Mouse (Mus musculus): ENCODE measurements around the gene Abca7.

Gene Abca7

GRCm38 (mm10) chr10:79974668-79975067, 21.6 kb upstream of the Abca7 start:
- DNase-seq (ENCODE audit: low spot score), result no peak

GRCm38 (mm10) chr10:79976071-79976721, 20.1 kb upstream of the Abca7 start:
- DNase-seq (ENCODE audit: low spot score), result no peak

- DNase-seq (ENCODE audit: low spot score), result no peak
Observed at GRCm38 (mm10) chr10:79976722-79977107, 19.6 kb upstream of the Abca7 start.

- DNase-seq (ENCODE audit: low spot score), result no peak
Observed at GRCm38 (mm10) chr10:79977324-79977723, 19.0 kb upstream of the Abca7 start.

DNA sequence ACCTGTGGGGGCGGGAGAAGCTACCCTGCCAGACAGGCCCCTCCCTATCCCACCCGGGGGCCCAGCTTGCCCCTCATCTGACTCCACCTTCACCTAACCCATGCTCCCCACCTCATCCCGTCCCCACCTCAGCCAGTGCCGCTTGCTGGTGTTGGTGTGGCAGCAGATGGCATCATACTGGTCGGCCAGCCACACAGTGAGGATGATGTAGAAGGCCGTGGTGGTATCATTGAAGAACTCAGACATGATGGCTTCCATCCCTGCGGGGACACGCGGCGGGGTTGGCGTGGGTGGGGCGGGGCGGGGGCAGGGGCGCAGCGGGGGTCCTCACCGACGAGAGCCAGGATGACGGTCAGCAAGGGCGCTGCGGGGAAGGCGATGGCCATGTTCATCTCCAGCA, 18.2 kb upstream of the Abca7 start:
- DNase-seq (ENCODE audit: low spot score), result no peak

- DNase-seq (ENCODE audit: low spot score), result no peak
Observed at GRCm38 (mm10) chr10:79979401-79980155, 16.7 kb upstream of the Abca7 start.

DNA sequence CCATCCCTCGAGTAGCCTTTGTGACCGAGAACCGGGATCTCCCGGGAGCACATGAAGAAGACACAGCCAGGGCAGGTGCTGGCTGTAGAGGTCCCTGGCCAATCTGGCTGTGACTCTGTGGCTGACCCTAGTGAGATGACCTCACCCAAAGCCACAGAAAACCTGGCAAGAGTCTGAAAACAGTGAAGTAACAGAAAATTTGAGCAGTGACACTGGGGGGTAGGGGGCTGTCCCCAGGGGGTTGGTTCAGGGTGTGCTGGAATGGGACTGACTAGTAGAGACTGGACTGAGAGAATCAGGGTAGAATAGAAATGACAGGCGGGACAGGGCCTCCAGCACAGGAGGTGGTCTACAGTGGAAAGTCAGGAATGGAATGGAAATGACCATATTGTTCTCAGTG, 13.1 kb upstream of the Abca7 start:
- DNase-seq (ENCODE audit: low spot score), result no peak

DNA sequence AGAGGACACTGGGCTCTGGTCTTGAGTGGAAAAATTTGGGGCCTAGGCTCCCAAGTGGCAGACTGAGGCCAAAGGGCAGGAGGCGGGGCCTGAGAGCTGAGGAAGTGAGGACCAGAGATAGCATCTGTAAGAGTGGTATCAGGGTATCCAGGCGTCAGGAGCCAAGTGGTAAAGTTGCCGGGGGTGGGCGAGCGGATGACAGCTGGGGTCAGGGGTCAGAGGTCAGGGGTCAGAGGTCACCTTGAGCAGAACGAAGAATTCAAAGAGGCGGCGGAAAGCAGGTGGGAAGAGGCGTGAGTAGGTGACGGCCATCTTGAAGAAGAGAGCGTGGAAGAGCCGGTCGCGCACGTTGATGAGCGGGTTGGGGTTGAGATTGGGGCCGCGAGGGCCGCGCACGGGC, 12.6 kb upstream of the Abca7 start:
- DNase-seq (ENCODE audit: low spot score), result no peak

DNA sequence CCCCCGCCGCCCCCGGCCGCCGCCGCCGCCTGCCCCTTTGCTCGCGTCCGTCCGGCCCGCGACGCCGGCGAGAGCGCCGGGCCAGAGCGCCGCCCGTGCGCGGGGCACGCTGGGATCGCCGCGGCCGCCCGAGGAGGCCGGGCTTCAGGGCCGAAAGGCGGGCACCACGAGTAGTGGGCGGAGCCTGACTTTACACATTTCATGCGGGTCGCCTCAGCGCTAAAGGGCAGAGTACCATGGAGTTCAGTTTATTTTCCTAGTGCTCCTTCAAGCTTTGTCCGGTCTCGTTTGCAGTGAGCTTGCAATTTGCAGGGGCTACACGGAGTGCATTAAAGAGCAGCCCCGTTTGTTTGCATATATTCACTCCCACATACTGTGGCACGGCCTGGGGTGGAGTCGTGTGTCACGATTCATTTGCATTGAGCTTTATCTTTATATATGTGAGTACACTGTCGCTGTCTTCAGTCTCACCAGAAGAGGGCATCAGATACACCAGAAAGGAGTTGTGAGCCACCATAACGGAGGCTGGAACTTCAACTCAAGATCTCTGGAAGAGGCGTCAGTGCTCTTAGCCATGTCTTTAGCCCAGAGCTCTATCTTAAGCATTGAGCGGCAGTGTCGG, 12.0 kb upstream of the Abca7 start, which contains the start of gene Tmem259:
Gene Tmem259 (minus strand): TSS at position 136 of the 622 bp plus-strand sequence.
- no peak for DNase-seq (ENCODE audit: low spot score)

DNA sequence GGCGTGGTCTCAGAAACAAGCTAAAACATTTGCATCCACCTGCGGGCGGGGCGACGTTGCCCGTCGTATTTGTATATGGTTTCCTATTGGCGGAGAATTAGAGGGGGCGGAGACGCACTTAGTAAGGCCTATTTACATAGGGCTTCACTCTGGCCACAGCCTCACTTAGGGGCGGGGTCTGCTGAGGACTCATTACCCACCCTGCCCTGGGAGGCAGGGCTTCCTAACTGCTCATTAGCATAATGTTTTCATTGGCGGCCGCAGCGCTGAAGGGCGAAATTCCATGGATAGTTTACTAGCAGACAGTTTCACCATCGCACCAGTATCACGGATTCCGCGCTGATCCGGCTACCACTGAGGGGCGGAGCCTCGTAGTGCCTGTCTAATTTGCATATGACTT, 11.4 kb upstream of the Abca7 start:
- peak; percentile 78 for DNase-seq (ENCODE audit: low spot score)

GRCm38 (mm10) chr10:79985334-79986231, 10.7 kb upstream of the Abca7 start:
- no peak for DNase-seq (ENCODE audit: low spot score)

GRCm38 (mm10) chr10:79986232-79986878, 9.9 kb upstream of the Abca7 start:
- DNase-seq (ENCODE audit: low spot score), result no peak

- peak; percentile 74 for DNase-seq (ENCODE audit: low spot score)
Observed at GRCm38 (mm10) chr10:79986963-79987362, 9.3 kb upstream of the Abca7 start.

DNA sequence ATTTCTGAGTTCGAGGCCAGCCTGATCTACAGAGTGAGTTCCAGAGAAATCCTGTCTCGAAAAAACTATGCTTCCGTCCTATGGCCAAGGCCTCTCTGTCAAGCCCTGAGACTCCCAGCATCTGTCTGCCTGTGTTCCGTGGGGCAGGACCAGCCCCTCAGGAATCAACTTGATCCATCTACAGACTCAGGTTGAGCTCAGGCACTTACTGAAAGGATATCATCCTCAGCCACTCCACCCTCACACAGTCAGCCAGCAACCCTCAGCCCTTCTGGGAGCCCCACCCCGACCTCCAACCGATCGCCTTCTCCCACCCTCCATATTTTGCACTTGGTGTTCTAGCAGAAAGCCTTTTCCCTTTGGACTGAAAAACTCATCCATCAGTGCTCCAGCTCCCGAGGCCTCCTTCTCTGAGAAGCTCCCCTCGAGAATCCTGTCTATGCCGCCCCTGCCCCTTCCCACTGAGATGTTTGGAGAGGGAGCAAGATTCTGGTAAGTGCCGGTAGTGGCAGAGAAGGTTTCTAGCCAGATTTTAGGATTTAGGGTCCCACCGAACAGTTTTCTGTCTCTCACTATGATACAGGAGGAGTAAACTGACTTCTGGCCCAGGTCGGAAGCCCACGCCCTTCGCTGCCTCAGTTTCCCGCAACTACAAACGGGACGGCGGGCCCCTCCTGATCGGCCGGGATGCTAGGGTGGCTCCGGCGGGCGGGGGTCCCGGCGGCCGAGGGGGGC, 8.4 kb upstream of the Abca7 start:
- no peak for DNase-seq (ENCODE audit: low spot score)

DNA sequence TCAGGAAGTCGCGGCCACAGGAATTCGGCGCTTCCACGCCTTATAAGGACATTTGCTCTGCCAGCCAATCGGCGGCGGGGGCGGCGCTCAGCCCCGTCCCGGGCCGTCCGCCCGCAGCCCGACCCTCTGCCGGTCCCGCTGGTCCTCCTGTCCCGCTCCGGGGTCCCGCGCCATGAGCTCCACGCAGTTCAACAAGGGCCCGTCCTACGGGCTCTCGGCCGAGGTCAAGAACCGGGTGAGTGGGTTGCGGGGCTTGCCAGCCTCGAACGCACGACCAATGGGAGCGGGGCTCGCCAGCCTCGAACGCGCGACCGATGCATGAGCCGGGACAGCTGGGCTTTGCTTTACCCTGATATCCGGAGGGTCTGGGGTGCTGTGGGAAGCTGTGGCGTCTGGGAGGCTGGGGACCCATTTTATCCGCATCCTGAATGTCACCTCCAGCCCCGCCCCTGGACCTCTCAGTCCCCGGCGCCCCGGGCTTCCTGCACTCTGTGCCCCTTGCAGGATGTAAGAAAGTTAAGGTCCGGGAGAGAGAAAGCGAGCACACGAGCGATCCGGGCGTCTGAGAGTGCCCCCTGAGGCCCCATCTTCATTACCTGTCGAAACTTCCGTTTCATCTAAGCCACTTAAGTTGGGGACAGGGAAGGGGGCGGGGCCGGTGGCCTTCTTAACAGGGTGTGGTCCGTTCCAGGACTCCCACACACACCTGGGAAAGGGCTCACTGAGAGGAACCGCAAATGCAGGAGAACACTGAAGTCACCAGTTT, 7.6 kb upstream of the Abca7 start, which contains the start of gene Cnn2:
Gene Cnn2 (plus strand): TSS at position 79 of the 766 bp plus-strand sequence.
- DNase-seq (ENCODE audit: low spot score), result no peak

DNA sequence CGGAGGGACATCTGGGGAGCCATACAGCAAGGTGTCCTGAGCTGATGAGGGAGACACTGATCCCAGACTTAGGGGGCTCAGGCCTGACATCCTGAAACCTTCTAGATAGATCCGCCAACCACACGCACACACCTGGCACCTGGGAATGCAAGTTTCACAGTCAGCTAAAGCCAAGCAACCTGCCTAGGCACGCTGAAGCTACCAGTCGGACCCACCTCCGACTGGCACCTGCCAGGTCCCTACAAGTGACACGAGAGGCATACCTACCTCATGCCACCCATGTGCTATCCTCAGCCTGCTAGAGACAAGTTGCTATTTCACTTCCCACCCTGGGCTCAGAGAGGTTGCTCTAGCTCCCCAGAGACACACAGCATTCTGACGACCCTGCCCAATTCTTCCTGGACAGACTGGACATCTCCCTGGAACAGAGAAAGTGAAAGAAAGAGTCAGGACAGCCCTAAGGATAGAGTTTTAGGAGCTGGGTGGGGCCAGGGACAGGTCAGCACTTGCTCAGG, 7.0 kb upstream of the Abca7 start:
- no peak for DNase-seq (ENCODE audit: low spot score)

DNA sequence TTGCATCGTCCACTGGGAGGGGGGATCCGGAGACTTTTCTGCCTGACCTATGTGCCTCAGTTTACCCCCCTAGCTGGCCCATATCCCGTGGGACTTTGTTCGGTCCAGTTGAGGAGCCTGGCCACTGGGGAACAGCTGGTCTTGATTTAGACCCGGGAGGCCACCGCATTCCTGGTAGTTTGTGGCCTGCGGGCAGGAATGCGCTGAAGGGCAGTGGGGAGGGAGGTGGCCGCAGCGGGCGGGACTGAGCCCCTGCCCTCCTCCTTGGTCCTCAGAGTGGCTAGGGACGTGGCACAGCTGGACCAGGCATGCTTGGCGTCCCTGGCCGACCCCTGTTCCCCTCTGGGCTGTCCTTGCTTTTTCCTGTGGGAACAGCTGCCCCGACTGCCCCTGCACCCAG, 6.4 kb upstream of the Abca7 start:
- no peak for DNase-seq (ENCODE audit: low spot score)

- no peak for DNase-seq (ENCODE audit: low spot score)
Observed at GRCm38 (mm10) chr10:79991099-79991498, 5.2 kb upstream of the Abca7 start.

DNA sequence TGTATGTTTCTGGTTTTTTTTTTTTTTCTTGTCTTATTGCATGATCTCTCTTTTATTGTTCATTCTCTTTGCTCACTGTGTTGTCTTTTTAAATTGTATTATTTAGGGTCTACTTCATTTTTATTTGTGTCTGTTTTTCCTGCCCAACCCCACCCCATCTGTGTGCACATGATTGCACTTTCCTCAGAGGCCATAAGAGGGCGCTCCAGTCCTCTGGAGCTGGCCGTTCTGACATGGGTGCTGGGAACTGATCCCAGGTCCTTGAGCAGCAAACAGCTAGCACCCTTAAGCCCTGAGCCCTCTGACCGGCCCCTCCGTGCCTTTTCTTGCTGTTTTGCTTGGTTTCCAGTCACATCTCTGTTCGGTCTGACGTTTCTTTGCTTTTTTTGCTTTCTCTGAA, 4.7 kb upstream of the Abca7 start:
- DNase-seq (ENCODE audit: low spot score), result no peak

All from urinary bladder, postnatal 10 days (tissue).